Mouse (Mus musculus) stomach, embryonic 16.5 days (tissue): ENCODE measurements around the gene Syne3. TPM values are rescaled to one million over a fixed set of nuclear protein-coding genes. Genes with fewer than 3 reads are reported as not detected.

Experiments used
- ATAC-seq: fragments of 200-750 bp; cut with Nextera tagmentation; 2 replicates; pipeline ENCODE4 v1.8.0; 2017; ENCODE audit warnings: moderate number of reproducible peaks, moderate TSS enrichment; ENCODE audit not compliant: insufficient read depth, low FRiP score
- H3K27ac ChIP-seq: fragments of 300-500 bp; sonication (generic); 2 replicates; pipeline ENCODE4 v1.5.1; 2014; ENCODE audit warnings: low read length
- H3K27me3 ChIP-seq: fragments of 300-500 bp; sonication (generic); 2 replicates; pipeline ENCODE4 v1.6.1; 2014; ENCODE audit warnings: low read length, control low read depth, mixed read lengths; ENCODE audit not compliant: control insufficient read depth, insufficient read depth
- H3K36me3 ChIP-seq: fragments of 300-500 bp; sonication (generic); 2 replicates; pipeline ENCODE4 v1.6.1; 2014; ENCODE audit warnings: low read length; ENCODE audit not compliant: control insufficient read depth, insufficient read depth
- H3K4me1 ChIP-seq: fragments of 300-500 bp; sonication (generic); 2 replicates; pipeline ENCODE4 v1.6.1; 2014; ENCODE audit warnings: low read length, control low read depth, mixed read lengths; ENCODE audit not compliant: control insufficient read depth, insufficient read depth
- H3K4me2 ChIP-seq: fragments of 300-500 bp; sonication (generic); 2 replicates; pipeline ENCODE4 v1.6.1; 2014; ENCODE audit warnings: low read depth, low read length, mixed read lengths
- H3K4me3 ChIP-seq: fragments of 300-500 bp; sonication (generic); replicated peaks from 2 replicates; pipeline ENCODE4 v1.5.1; 2014; ENCODE audit warnings: mild to moderate bottlenecking, low read length
- H3K9ac ChIP-seq: fragments of 300-500 bp; sonication (generic); 2 replicates; pipeline ENCODE4 v1.6.1; 2014; ENCODE audit warnings: low read length
- H3K9me3 ChIP-seq: fragments of 300-500 bp; sonication (generic); replicated peaks from 2 replicates; pipeline ENCODE4 v1.6.1; 2016; ENCODE audit warnings: low read length, control low read depth; ENCODE audit not compliant: control insufficient read depth
- WGBS: fragments of 180-500 bp; shearing (Covaris S2); extraction: QIAGEN DNeasy Blood & Tissue Kit; methylation state at CpG from one replicate; pipeline ENCODE4 v1.1.7; 2014; 5-methylcytosine and 5-hydroxymethylcytosine counted together
- polyA plus RNA-seq: library from polyadenylated mRNA; unstranded; fragments of >200 nt; fragmentation: Nextera tagmentation; extraction: Ambion mirVana; gene quantifications from 2 replicates; pipeline ENCODE4 v1.2.1, GENCODE M21; 2015

The Syne3 gene
- polyA plus RNA-seq, 1 experiment from 2014 or later: 0.81 TPM

DNA sequence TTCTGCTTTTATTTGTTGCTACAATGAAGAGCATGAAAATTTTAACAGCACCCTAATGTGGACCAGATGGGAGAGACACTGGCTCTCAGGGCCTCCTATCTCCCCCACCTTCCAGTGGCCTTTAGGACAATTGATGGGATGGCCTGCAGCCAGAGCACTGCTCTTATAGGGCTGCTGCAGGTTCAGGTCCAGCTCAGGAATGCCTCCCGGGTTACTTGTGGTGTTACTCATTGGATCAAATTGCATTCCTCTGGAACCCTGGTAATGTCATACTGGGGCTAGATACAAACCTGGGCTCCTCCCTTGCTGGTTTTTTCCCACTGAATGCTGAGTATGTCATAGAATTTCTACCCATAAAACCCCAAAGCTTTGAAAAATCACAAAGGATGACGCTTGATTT lies 90.4 kb downstream of the Syne3 start:
- H3K27me3 ChIP-seq: no peaks in the 10 kb centered on the region
- no peaks in the 10 kb centered on the region for H3K9me3 ChIP-seq
- WGBS: 69% methylated on average over 2 of the region's 2 CpGs
- 0 out of 2 replicates have a peak, but pooled peaks cover 5% of the 10 kb centered on the region for H3K4me1 ChIP-seq
- H3K36me3 ChIP-seq: no peaks in the 10 kb centered on the region
- no peak for ATAC-seq
- no peak overlapping the region for H3K4me2 ChIP-seq
- no peak overlapping the region for H3K27ac ChIP-seq
- no peak overlapping the region for H3K4me3 ChIP-seq
- no peak overlapping the region for H3K9ac ChIP-seq

DNA sequence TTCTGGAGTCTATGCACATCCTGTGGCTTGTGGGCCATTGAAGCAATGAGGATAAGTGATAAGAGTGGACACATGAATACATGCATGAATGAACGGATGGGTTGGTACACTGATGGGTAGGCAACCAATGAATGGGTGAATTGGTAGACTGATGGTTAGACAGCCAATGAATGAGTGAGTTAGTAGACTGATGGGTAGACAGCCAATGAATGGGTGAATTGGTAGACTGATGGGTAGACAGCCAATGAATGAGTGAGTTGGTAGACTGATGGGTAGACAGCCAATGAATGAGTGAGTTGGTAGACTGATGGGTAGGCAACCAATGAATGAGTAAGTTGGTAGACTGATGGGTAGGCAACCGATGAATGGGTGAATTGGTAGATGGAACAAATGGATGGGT lies 91.7 kb downstream of the Syne3 start:
- no peaks in the 10 kb centered on the region for H3K36me3 ChIP-seq
- no peak overlapping the region for H3K27ac ChIP-seq
- no peaks in the 10 kb centered on the region for H3K9me3 ChIP-seq
- no peaks in the 10 kb centered on the region for H3K4me1 ChIP-seq
- H3K4me2 ChIP-seq: no peak overlapping the region
- H3K27me3 ChIP-seq: no peaks in the 10 kb centered on the region
- 92% methylated on average over 2 of the region's 2 CpGs for WGBS
- no peak overlapping the region for H3K9ac ChIP-seq
- ATAC-seq: no peak
- no peak overlapping the region for H3K4me3 ChIP-seq

DNA sequence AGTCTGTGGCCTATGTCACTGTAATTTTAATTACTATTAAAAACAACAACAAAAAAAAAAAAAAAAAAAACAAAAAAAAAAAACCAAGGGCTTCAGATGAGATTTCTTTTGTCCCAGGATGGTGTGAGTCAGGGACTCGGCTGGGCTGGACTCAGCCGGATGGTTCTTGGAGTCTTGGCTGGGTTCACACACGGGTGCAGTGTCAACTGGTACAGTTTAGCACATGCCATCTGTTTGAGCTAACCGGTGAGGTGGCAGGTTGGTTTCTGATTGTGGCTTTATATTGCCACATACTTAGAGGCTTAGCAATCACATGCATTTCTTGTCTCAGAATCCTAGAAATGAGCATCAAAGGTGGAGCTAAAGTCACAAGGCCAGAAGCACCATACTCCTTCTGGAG lies 92.3 kb downstream of the Syne3 start:
- Histone ChIP-seq H3K27me3 (no peaks in the 10 kb centered on the region), H3K9ac (no peak overlapping the region), H3K4me3 (no peak overlapping the region), H3K4me1 (0 out of 2 replicates have a peak, but pooled peaks cover 2% of the 10 kb centered on the region), H3K4me2 (no peak overlapping the region), H3K27ac (no peak overlapping the region), H3K36me3 (no peaks in the 10 kb centered on the region), H3K9me3 (no peaks in the 10 kb centered on the region)
- ATAC-seq: no peak
- WGBS: 91% methylated on average over 4 of the region's 4 CpGs

DNA sequence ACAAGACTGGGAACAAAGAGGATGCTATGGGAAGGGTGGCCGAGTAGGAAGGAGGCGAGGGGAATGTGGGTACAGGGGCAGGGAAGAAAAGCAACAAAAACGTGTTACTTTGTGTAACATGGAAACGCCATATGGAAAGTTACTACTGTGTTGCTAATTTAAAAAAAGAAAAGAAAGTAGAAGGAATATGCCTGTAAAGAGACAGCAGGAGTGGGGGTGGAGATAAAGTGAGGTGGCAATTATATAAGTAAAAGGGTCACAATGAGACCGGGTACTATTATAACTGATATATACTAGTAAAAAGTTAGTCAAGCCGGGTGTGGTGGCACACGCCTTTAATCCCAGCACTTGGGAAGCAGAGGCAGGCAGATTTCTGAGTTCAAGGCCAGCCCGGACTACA lies 92.8 kb downstream of the Syne3 start:
- H3K9ac ChIP-seq: no peak overlapping the region
- no peak for ATAC-seq
- no peaks in the 10 kb centered on the region for H3K9me3 ChIP-seq
- H3K27ac ChIP-seq: no peak overlapping the region
- WGBS: 88% methylated on average over 8 of the region's 8 CpGs
- H3K4me2 ChIP-seq: no peak overlapping the region
- no peaks in the 10 kb centered on the region for H3K36me3 ChIP-seq
- H3K27me3 ChIP-seq: no peaks in the 10 kb centered on the region
- 0 out of 2 replicates have a peak, but pooled peaks cover 3% of the 10 kb centered on the region for H3K4me1 ChIP-seq
- H3K4me3 ChIP-seq: no peak overlapping the region

DNA sequence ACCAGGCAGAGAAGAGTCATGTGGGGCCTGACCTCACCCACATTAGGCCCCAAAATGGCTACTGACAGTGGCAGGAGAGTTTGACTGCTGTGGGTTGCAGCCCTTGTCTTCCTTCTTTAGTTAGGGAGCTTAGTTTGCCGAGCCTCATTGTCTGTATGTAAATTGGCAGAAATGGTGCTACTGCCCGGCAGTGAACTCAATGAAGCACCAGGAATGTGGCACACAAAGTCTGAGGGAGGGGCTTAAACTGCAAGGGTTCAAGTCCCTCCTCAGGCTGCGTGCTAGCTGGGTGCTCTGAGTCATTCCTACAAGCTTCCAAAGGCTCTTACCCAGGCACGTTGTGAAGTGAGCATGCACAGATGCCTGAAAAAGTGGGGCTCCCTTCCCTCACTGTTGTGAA lies 93.9 kb downstream of the Syne3 start:
- Histone ChIP-seq H3K27me3 (no peaks in the 10 kb centered on the region), H3K9me3 (no peaks in the 10 kb centered on the region), H3K27ac (no peak overlapping the region), H3K4me2 (no peak overlapping the region), H3K4me3 (no peak overlapping the region), H3K4me1 (0 out of 2 replicates have a peak, but pooled peaks cover 3% of the 10 kb centered on the region), H3K36me3 (no peaks in the 10 kb centered on the region), H3K9ac (no peak overlapping the region)
- ATAC-seq: no peak
- 72% methylated on average over 4 of the region's 4 CpGs for WGBS

DNA sequence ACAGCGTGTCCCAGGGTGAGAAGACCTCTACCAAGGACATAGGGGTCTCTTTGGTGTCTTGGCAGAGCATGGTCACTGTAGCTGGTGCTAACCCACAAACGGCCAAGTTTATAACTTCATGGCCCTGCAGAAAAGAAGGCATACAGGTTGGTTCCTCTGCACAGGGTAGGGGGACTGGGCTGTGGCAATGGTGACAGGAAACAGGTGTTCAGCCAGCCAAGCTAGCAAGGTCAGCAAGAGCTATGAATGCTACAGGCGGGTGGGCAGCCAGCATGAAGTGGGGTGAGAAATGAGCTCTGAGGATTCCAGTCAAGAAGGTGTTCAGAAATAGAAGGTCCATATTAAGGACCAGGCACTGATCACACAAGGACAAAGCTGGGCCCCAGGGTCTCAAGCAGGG lies 96.6 kb downstream of the Syne3 start:
- ATAC-seq: no peak

GRCm38 (mm10) chr12:104912281-104912933 lies 97.2 kb downstream of the Syne3 start:
- ATAC-seq: no peak
- H3K9ac ChIP-seq: no peak overlapping the region
- H3K27me3 ChIP-seq: no peaks in the 10 kb centered on the region
- no peak overlapping the region for H3K27ac ChIP-seq
- no peak overlapping the region for H3K4me3 ChIP-seq
- peaks cover 7% of the 10 kb centered on the region for H3K4me1 ChIP-seq
- 41% methylated on average over 10 of the region's 10 CpGs for WGBS
- no peaks in the 10 kb centered on the region for H3K36me3 ChIP-seq
- no peaks in the 10 kb centered on the region for H3K9me3 ChIP-seq
- no peak overlapping the region for H3K4me2 ChIP-seq

More for the DNA sequence above, 96.6 kb downstream of the Syne3 start:
- peaks cover 7% of the 10 kb centered on the region for H3K4me1 ChIP-seq
- no peak overlapping the region for H3K4me3 ChIP-seq
- H3K27me3 ChIP-seq: no peaks in the 10 kb centered on the region
- WGBS: 72% methylated on average over 3 of the region's 3 CpGs
- no peak overlapping the region for H3K27ac ChIP-seq
- H3K4me2 ChIP-seq: no peak overlapping the region
- no peaks in the 10 kb centered on the region for H3K9me3 ChIP-seq
- H3K36me3 ChIP-seq: no peaks in the 10 kb centered on the region
- H3K9ac ChIP-seq: no peak overlapping the region

GRCm38 (mm10) chr12:104909750-104910149 lies 99.9 kb downstream of the Syne3 start:
- Histone ChIP-seq H3K4me3 (no peak overlapping the region), H3K4me1 (peaks cover 7% of the 10 kb centered on the region), H3K36me3 (no peaks in the 10 kb centered on the region), H3K9ac (no peak overlapping the region), H3K4me2 (no peak overlapping the region), H3K9me3 (no peaks in the 10 kb centered on the region), H3K27me3 (no peaks in the 10 kb centered on the region), H3K27ac (no peak overlapping the region)
- ATAC-seq: no peak
- WGBS: 83% methylated on average over 4 of the region's 4 CpGs

DNA sequence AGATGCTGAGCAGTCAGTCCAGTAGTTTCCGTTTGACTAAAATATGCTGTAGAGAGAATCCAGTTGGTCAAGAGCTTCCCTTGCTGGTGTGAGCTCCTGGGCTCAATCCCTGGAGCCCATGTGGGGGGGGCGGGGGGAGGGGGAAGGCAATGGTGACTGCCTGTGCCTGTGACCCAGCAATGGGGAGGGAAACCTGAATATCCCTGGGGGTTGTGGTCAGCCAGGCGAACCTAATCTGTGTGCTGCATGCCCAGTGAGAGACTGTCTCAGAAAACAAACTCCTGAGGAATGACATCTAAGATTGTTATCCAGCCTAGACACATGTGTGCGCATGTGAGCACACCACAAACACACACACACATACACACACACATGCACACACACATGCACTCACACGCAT lies 100.6 kb downstream of the Syne3 start:
- no peak overlapping the region for H3K9ac ChIP-seq
- H3K9me3 ChIP-seq: no peaks in the 10 kb centered on the region
- H3K4me3 ChIP-seq: no peak overlapping the region
- H3K4me2 ChIP-seq: no peak overlapping the region
- no peaks in the 10 kb centered on the region for H3K36me3 ChIP-seq
- H3K27me3 ChIP-seq: no peaks in the 10 kb centered on the region
- no peak for ATAC-seq
- WGBS: 71% methylated on average over 5 of the region's 5 CpGs
- H3K4me1 ChIP-seq: peaks cover 7% of the 10 kb centered on the region
- H3K27ac ChIP-seq: no peak overlapping the region
